Mouse (Mus musculus) cerebellum, adult 11 months (tissue): ENCODE results near the gene Hnrnpr.

Source experiments
- DNase-seq: peaks from one replicate; pipeline ENCODE4 v3.0.0; 2022

The Hnrnpr gene

DNA sequence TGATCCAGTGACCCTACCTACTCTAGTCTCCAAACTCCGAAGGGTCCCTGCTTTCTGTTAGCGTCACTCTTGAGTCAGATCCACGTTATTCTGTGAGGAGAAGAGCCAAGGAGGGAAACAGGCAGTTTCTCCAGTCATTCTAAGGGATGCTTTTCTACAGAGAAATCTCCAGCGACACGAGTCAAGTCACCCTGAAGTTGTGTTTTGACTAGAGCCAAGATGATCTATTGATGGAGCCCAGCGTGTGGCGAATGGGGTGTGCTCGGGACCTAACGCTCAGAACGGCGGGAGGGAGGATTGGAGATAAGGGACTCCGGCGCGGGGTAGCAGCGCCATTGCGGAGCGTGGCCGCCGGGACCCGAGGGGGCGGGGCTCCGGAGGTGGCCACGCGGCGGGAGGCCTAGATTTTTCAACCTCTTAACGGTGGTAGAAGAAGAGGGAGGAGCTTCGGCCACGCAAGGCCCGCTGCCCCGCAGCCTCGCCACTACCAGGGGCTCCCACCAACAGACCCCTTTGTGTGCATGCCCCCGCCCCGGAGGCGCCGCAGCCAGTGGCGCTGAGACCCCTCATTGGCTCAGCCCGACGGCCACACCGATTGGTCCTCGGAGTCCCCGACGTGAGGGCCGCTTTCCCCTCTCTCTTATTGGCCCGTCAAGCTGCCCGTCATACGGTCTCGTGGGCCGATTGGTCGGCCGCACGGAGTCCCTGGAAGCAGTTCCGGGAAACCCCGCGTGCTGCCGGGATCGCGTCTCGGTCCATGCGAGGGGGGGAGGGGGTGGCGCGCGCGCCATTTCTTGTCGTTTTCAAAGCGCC is at the start of gene Hnrnpr:
Hnrnpr (plus strand) TSS at position 714 of the 813 bp plus-strand sequence.
- DNase-seq: peak; percentile 99

DNA sequence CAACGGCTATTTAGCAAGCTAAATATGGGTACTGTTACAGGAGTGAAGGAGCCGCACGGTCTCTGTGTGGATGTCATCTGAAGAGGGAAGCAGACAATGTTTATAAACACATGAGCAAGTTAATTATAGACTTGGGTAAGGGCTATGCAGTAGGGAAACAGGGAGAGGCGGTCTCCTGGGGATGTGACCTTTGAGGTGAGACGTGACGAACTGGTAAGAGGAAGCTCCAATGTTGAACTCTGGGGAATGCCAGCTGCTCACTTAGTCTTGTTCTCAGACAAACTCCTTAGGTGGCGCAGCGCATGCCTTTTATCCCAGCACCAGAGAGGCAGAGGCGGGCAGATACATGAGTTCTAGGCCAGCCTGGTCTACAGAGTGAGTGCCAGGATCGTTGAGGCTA is 48.8 kb upstream of the Hnrnpr start:
- DNase-seq: no peak

DNA sequence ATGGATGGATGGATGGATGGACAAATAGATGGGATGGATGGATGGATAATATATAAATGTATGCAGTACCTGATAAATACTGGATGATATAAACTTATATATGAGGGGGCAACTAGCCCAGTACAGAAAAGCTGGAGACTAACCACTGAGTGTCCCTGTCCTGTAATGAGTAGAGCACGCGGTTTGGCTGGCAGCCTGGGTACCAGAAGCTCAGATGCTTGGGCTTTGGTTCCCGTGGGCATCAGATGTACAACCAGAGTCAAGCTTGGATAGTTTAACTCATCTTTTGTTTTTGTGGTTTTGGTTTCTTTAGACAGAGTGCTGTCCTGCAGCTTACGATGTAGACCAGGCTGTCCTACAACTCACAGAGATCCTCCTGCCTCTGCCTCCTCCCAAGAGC is 47.2 kb upstream of the Hnrnpr start:
- no peak for DNase-seq

DNA sequence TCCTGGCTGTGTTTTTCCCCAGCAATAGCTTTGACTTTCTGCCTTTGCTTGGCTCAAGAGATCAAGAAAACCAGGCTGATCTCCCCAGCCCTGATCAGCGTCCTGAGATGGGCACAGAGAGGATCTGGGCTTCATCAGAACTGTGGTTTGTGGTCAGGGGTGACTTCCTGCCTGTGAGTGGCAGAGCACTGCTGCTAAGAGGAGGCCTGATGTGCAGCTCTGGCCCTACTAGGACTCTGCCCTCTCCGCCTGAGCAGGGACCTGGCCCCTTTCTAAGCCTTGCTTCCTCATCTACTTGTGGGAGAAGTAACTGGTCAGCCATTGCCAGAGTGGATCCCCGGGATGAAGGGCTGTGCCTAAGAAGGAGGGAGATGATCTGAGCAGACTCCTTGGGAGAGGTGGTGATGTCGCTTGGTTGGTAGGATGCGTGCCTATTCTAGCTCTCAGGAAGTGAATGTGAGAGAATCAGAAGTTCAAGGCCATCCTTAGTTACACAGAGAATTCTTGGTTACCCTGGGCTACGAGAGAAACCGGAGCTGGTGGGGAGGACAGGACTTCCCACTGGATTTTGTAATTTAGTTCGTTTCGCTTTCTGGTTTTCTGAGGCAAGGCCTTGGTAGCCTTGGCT is 43.9 kb upstream of the Hnrnpr start:
- no peak for DNase-seq

DNA sequence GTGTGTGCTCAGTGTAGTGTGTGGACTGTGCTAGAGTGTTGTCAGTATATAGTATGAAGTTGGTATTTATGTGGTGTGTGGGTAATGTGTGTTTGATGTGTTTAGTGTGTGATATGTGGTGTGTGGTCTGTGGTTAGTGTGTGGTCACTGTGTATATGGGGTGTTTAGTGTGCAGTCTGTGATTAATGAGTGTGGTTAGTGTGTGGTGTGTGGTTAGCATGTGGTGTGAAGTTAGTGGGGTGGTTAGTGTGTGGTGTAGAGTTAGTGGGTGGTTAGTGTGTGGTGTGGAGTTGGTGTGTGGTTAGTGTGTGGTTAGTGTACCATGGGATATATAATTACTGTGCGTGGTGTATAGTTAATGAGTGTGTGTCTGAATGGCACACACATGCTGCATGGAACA is 41.8 kb upstream of the Hnrnpr start:
- DNase-seq: no peak

DNA sequence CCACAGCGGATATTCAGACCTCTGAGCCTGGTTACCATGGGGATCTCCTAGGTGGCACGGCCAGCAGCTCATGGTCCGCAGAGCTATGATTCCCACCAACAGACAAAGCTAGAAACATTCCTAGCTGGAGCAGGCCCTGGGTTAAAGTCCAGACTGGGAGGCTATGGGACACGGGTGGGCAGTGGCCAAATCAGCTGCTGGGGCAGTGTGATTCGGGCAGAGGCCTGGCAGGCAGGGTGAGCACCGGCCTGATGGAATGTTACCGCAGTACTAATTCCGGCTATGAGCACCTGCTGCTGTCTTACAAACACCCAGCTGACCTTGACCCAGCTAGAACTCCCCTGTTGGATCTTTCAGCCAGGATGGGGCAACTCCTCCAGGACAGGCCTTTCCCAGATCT is 40.1 kb upstream of the Hnrnpr start:
- DNase-seq: no peak

DNA sequence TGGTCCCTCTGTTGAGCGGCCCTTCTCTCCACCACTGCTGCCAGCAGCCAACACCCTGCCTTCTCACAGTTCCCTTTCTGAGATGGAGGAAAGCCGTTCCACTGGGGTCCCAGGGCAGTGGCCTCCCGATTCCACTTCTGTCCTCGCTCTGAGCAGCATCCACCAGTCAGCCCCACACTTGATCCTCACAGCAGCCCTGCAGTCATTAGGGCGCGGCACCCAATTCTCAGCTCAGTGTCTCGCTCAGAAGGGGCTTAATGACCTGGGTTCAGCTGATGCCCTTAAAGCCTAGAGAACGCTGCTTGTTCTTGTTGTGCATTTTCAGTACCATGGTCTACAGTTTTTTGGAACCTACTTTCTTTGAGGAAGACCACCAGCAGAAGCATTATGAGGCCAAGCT is 29.6 kb upstream of the Hnrnpr start:
- DNase-seq: no peak

DNA sequence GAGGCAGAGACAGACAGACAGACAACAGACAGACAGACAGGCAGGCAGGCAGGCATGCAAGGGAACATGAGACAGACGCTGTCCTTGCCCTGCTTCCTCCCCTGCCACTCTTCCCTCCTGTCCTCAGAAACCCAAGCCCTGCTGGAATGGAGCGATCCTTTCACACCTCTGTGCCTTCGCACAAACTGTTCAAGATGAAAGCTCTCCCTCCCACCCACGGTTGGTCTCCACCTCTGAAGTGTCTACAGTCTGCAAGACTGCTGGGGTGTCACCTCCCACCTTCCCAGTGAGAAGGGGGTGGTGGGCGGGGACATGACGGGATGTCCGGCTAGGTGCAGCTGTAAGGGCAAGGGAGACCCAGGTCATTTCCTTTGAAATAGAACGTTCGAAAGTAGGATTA is 29.1 kb upstream of the Hnrnpr start:
- DNase-seq: no peak

DNA sequence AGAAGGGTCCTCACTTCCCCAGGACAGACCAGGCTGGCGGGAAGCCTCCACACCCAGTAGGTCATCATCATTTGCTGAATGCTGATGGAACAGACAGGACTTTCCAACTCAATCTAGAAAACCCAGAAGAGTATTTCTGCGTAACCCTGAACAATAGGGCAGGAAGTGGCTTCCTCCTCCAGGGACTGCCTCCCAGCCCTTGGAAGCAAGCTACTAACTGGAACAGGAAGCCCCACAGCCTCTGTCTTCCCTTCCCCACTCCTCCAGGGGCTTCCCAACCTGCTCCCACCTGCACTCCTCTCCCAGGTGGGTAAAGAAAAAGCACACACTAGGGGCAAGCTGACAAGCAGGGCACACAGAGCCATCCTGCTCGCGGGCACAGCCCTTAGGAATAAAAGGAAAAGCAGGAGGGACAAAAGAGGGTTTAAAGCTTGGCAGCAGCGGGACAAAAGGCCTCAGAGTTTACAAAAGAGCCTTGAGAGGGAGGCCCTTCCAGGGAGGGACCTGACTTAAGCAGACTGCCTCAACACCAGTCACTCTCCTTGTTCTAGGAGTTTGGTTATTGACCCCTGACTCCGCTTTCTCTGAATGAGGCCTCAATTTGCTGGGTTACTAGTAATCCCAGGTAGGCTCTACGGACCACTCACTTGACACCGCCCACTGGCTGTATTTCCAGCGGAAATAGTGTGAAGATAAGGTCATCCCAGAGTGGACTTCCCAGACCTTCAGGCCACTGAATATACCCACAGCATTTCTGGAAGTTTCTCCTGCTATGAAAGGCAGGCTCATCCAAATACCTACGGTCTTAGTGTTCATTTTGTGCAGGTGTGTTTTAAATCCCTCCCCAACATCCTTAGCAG is 27.9 kb upstream of the Hnrnpr start:
- no peak for DNase-seq

DNA sequence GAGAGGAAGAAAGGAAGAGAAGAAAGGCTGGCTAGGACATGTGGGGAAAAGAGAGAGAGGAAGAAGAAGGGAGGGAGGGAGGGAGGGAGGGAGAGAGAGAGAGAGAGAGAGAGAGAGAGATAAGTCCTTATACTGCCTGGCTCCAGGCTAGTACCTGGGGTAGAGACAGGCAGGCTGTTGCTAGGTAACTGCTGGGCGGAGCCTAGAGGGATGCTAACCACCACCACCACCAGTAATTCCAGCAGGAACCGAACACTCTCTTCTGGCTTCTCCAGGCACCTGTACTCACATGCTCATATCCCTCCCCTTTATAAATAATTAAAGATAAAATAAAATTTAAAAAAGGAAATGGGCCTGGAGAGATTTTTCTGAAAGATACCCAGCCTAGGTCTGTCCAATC is 27.0 kb upstream of the Hnrnpr start:
- no peak for DNase-seq

DNA sequence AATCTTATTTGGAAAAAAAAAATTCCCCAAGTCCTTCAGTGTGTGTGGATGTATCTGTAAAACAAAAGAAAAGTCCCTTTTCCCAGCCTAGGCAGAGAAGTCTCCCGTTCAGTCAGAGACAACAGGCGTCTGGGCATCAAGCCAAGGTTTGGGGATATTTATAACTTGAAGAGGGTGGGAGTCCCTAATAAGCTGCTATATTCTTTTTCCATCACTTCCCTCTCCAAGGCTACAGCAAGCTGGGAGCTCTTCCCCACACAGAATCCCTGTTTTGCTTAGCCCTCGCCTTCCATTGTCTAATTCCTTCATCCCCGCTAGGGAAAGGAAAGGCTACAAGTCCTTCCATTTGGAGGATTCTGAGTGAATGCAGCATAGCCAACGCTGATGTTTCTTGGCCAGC is 26.3 kb upstream of the Hnrnpr start, which contains the start of gene Zfp46:
Zfp46 (plus strand) TSS at position 229 of the 400 bp plus-strand sequence.
- DNase-seq: peak; percentile 57

DNA sequence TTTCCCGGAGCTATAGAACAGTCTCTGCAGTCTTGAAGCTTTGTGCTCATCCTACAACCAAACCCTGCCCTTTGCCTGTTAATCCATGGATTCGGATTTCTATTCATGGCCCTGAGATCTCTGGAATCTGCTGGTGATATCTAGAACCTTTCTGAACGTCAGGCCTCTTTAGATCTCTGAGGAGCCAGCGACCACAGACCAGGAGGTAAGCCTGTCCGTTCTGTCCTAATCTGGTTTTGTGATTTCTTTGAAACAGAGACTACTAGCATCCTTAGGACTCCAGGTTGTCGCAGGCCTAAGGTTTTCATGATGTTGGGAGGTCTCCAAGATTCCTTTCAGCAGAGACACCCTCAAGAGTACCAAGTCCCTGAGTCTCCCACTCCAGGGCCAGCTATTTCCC is 25.9 kb upstream of the Hnrnpr start:
- DNase-seq: peak; percentile 26

DNA sequence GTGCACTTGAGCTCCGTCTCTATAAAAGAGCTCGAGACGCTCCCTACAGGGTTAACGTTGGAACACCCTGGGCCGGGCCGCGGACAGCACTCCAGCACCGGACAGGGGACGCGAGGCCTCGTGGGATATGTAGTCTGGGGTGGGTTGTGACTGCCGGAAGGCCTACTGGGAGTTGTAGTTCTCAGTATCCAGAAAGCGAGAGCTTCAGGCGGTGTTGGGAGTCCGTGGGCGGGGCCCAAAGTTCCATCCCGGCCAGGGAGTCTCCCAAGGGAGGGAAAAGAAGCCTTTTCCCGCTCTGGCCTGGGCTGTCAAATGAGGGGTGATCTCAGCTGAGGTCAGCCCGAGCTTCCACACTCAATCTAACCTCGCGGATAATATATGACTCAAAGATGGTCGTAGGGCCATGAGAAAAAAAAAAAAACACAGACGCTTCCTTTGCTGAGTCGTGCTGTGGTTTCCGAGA is 25.4 kb upstream of the Hnrnpr start:
- peak; percentile 92 for DNase-seq

DNA sequence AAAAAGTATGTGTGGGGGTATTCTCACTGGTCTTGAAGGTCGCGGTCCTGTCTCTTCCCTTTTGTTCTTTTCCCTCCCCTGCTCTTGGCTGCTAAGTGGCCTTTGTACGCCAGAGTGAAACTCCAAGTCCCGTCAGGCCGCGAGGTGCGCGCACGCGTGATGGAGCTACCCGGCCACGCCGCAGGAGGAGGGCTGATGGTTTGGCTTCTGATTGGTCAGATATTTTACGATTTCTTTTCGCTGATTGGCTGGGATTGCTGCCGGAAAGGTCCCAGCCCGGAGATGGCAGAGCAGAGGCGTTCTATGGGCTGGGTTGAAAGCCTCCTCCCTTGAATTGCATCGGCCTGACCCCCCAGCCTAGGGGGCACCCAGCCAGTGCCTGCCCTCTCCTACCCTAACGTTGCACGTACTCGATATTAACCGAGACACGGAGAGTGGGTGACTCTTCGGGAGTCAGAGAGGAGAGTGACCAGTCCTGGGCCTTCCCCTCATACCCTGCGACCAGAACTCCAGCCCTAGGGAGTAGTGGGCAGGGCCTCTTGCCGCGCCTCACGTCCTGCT is 24.9 kb upstream of the Hnrnpr start:
- DNase-seq: peak; percentile 95

DNA sequence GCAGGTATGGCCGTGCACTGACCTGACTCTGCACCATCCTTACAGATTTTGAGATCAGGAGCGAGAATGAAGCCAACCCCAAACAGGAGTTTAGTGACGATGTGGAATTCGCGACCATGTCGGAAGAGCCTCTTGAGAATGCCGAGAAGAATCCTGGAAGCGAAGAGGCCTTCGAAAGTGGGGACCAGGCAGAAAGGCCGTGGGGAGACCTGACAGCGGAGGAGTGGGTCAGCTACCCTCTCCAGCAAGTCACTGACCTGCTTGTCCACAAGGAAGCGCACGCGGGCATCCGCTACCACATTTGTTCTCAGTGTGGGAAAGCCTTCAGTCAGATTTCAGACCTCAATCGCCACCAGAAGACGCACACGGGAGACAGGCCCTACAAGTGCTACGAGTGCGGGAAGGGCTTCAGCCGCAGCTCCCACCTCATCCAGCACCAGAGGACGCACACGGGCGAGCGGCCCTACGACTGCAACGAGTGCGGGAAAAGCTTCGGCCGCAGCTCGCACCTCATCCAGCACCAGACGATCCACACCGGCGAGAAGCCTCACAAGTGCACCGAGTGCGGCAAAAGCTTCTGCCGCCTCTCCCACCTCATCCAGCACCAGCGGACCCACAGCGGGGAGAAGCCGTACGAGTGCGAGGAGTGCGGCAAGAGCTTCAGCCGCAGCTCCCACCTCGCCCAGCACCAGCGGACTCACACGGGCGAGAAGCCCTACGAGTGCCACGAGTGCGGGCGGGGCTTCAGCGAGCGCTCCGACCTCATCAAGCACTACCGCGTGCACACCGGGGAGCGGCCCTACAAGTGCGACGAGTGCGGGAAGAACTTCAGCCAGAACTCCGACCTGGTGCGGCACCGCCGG is 20.6 kb upstream of the Hnrnpr start:
- DNase-seq: no peak

DNA sequence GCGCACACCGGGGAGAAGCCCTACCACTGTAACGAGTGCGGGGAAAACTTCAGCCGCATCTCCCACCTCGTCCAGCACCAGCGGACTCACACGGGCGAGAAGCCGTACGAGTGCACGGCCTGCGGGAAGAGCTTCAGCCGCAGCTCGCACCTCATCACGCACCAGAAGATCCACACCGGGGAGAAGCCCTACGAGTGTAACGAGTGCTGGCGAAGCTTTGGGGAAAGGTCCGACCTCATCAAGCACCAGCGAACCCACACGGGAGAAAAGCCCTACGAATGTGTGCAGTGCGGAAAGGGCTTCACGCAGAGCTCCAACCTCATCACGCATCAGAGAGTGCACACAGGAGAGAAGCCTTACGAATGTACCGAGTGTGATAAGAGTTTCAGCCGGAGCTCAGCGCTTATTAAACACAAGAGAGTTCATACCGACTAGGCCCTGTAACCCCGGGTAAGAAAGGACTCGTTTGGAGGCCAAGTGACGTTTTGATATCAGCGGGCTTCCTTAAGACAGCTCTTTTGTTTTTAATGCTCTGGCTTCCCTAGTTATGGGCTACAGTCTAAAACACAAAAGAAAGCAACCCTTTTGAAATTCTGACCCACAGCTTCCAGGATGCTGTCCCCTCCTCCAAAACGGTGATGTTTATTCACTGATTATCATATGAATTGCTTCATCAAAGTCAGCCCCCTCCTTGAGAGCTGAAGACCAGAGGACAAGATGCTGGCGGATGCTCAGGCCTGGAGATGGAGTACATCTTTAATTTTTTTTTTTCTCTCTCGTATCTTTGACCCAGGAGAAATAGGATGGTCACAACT is 19.8 kb upstream of the Hnrnpr start:
- DNase-seq: no peak

DNA sequence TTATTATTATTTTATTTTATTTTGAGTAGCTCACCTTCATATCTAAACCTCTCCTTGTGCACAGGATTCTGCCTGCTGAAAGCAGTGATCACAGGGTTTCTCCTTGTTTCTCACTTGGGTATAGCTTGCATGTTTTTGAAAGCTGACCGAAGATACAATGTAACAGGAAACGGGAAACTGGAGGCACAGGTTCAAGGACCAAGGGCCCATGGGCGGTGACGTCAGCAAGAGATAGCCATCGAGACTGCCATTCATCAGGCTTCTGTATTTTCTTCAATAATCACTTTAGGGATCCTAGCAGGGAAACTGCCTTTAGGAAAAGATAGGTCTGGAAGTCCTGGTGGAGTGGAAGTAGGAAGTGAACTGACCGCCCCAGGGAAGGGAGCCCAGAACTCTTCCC is 19.1 kb upstream of the Hnrnpr start:
- DNase-seq: no peak

DNA sequence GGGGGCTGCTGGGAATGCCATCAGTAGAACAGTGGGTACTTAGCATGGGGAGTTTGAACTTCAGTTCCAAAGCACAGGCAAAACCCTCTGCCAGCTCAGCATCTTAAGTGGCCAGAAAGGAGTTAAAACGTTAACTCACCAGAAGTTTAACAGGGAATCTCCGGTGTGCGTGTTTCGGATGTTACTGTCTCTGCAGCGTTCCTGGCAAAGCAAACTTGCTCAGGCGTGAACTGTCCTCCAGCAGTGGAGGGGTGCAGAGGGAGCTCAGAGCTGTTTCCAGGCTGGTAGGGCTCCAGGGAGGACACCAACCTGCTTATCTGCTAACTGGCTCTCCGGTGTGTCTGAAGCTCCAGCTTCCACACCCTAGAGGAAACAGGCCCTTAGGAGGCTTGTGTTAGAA is 14.8 kb upstream of the Hnrnpr start:
- DNase-seq: no peak

DNA sequence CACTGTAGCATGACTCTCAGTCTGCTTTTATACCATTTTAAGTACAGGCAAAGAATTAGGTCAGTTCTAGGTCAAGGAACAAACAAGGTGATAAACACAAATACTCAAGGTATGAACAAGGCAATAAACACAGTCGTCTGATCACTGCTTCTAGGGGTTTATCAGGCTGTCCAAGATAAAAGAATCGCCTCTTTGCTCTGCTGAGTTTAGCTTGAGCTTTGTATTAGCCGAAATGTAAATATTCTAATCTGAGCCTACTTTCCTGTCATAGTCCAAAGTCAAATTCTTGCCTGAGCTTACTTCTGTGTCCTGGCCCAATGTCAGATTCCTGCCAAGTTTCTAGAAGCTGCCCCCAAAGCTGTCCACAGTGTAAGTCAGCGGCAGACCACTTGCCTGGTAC is 8.3 kb upstream of the Hnrnpr start:
- no peak for DNase-seq

DNA sequence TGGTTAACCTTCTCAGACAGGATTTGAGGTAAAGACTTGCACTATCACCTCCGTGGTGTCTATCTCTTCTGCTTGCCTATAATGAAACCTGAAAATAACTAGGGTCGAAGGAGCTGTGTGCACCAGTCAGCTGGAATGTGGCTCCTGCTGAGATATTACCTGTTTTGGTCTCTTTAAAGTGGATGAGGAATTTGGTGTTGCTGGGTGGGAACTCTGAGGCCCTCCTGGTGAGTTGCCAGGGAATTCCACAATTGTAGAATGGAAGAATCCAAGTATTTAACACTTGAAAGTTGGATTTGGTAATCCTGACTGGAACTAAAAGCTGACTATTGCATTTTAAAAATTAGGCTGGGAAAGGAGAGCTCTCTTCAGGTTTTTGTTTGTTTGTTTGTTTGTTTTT is 6.6 kb upstream of the Hnrnpr start:
- no peak for DNase-seq

DNA sequence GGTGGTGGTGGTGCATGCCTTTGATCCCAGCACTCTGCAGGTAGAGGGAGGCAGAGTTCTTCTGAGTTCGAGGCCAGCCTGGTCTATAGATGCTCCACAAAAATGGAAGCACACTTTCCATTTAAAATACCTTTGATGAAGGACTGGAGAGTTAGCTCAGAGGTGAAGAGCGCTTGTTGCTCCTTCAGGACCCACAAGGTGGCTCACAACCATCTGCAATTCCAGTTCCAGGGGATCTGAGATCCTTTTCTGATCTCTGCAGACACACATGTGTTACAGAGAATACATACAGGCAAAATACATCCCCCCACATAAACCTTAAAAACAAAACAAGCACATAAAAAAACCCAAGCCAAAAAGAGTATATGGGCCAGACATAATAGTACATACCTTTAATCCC is 2.4 kb upstream of the Hnrnpr start:
- no peak for DNase-seq
